Mouse (Mus musculus) MEL (cell line): ENCODE measurements around the gene Tbx19. TPM values are rescaled to one million over a fixed set of nuclear protein-coding genes. Genes with fewer than 3 reads are reported as not detected.

Source experiments
- DNase-seq: peaks from one replicate; pipeline ENCODE4 v3.0.0; 2011; ENCODE audit warnings: low read depth, low spot score
- H3K27ac ChIP-seq: 2 replicates; pipeline ENCODE4 v1.5.1; 2012; ENCODE audit warnings: low read depth, mild to moderate bottlenecking, control low read depth, low read length, moderate library complexity; ENCODE audit not compliant: control insufficient read depth
- H3K27me3 ChIP-seq, 2 experiments: fragments of 150-350 bp in 1 of 2; sonication (generic) in 1 of 2; 2 replicates each; pipeline ENCODE4 v1.6.1; 2012; ENCODE audit warnings: low read length in 2 of 2, mild to moderate bottlenecking in 2 of 2, improper control_type of control experiment in 1 of 2, moderate library complexity in 1 of 2; ENCODE audit not compliant: insufficient read depth in 2 of 2, control insufficient read depth in 1 of 2
- H3K36me3 ChIP-seq, 2 experiments: 2 replicates each; pipeline ENCODE4 v1.6.1; 2012 to 2014; ENCODE audit warnings: low read length in 2 of 2, improper control_type of control experiment in 1 of 2, inconsistent platforms in 1 of 2, mild to moderate bottlenecking in 1 of 2; ENCODE audit not compliant: insufficient read depth in 2 of 2, control insufficient read depth in 1 of 2
- H3K4me1 ChIP-seq, 2 experiments: fragments of 150-350 bp in 1 of 2; sonication (generic) in 1 of 2; 2 replicates each; pipeline ENCODE4 v1.6.1; 2012; ENCODE audit warnings: low read length in 2 of 2, improper control_type of control experiment in 1 of 2, mild to moderate bottlenecking in 1 of 2; ENCODE audit not compliant: insufficient read depth in 2 of 2, control insufficient read depth in 1 of 2
- H3K4me3 ChIP-seq, 2 experiments: fragments of 150-350 bp in 1 of 2; sonication (generic) in 1 of 2; 2 replicates each; pipeline ENCODE4 v1.5.1; 2012; ENCODE audit warnings: low read depth in 2 of 2, low read length in 2 of 2, mild to moderate bottlenecking in 2 of 2, moderate library complexity in 2 of 2, control low read depth in 1 of 2, improper control_type of control experiment in 1 of 2; ENCODE audit not compliant: control insufficient read depth in 1 of 2, insufficient read depth in 1 of 2
- H3K79me2 ChIP-seq: 2 replicates; pipeline ENCODE4 v1.6.1; 2012; ENCODE audit warnings: mild to moderate bottlenecking, low read length, moderate library complexity; ENCODE audit not compliant: control insufficient read depth, poor library complexity, insufficient read depth
- H3K9ac ChIP-seq: 2 replicates; pipeline ENCODE4 v1.6.1; 2012; ENCODE audit warnings: low read depth, mild to moderate bottlenecking, control low read depth, low read length, moderate library complexity; ENCODE audit not compliant: control insufficient read depth, poor library complexity, severe bottlenecking
- H3K9me3 ChIP-seq: fragments of 150-350 bp; sonication (generic); replicated peaks from 2 replicates; pipeline ENCODE4 v1.6.1; 2012; ENCODE audit warnings: mild to moderate bottlenecking, low read length, improper control_type of control experiment, moderate library complexity; ENCODE audit not compliant: insufficient read depth
- BHLHE40 ChIP-seq: IDR thresholded peaks from 2 replicates; pipeline ENCODE4 v1.6.1; 2012; ENCODE audit warnings: low read depth, mild to moderate bottlenecking, inconsistent platforms, low read length, improper control_type of control experiment, borderline replicate concordance
- E2F4 ChIP-seq: IDR thresholded peaks from 2 replicates; pipeline ENCODE4 v1.6.1; 2011; ENCODE audit warnings: low read depth, low read length, improper control_type of control experiment, borderline replicate concordance
- ELF1 ChIP-seq: IDR thresholded peaks from 2 replicates; pipeline ENCODE4 v1.6.1; 2014; ENCODE audit warnings: low read depth, mild to moderate bottlenecking, inconsistent platforms, low read length, improper control_type of control experiment, moderate library complexity
- GABPA ChIP-seq: IDR thresholded peaks from 2 replicates; pipeline ENCODE4 v1.6.1; 2012; ENCODE audit warnings: low read depth, mild to moderate bottlenecking, inconsistent platforms, low read length, improper control_type of control experiment, moderate library complexity
- GATA1 ChIP-seq: IDR thresholded peaks from 2 replicates; pipeline ENCODE4 v1.6.1; 2011; ENCODE audit warnings: low read depth, low read length, improper control_type of control experiment
- JUND ChIP-seq: IDR thresholded peaks from 2 replicates; pipeline ENCODE4 v1.6.1; 2011; ENCODE audit warnings: low read depth, mild to moderate bottlenecking, improper control_type of control experiment, low read length
- KAT2A ChIP-seq: conservative IDR thresholded peaks from 2 replicates; pipeline ENCODE4 v1.6.1; 2012; ENCODE audit warnings: low read depth, low read length, improper control_type of control experiment, inconsistent platforms
- MAFK ChIP-seq: IDR thresholded peaks from 2 replicates; pipeline ENCODE4 v1.6.1; 2011; ENCODE audit warnings: low read depth, mild to moderate bottlenecking, low read length, improper control_type of control experiment, borderline replicate concordance
- MAX ChIP-seq: IDR thresholded peaks from 2 replicates; pipeline ENCODE4 v1.6.1; 2011; ENCODE audit warnings: low read length, improper control_type of control experiment
- MXI1 ChIP-seq: IDR thresholded peaks from 2 replicates; pipeline ENCODE4 v1.6.1; 2011; ENCODE audit warnings: mild to moderate bottlenecking, low read depth, low read length, improper control_type of control experiment
- MYB ChIP-seq: IDR thresholded peaks from 2 replicates; pipeline ENCODE4 v1.6.1; 2011; ENCODE audit warnings: mild to moderate bottlenecking, low read depth, low read length, improper control_type of control experiment
- NELFE ChIP-seq: IDR thresholded peaks from 2 replicates; pipeline ENCODE4 v1.6.1; 2011; ENCODE audit warnings: low read depth, low read length, improper control_type of control experiment
- POLR2AphosphoS2 ChIP-seq: IDR thresholded peaks from 2 replicates; pipeline ENCODE4 v1.6.1; 2011; ENCODE audit warnings: low read length, improper control_type of control experiment
- TBP ChIP-seq: IDR thresholded peaks from 2 replicates; pipeline ENCODE4 v1.8.0; 2011; ENCODE audit warnings: low read depth, low read length, improper control_type of control experiment
- TCF12 ChIP-seq: IDR thresholded peaks from 2 replicates; pipeline ENCODE4 v1.6.1; 2014; ENCODE audit warnings: low read depth, mild to moderate bottlenecking, inconsistent platforms, low read length, improper control_type of control experiment, moderate library complexity
- USF1 ChIP-seq: IDR thresholded peaks from 2 replicates; pipeline ENCODE4 v1.6.1; 2014; ENCODE audit warnings: low read depth, mild to moderate bottlenecking, inconsistent platforms, low read length, improper control_type of control experiment, moderate library complexity
- ZKSCAN1 ChIP-seq: IDR thresholded peaks from 2 replicates; pipeline ENCODE4 v1.6.1; 2012; ENCODE audit warnings: low read depth, mild to moderate bottlenecking, inconsistent platforms, low read length, improper control_type of control experiment, moderate library complexity
- ZMIZ1 ChIP-seq: IDR thresholded peaks from 2 replicates; pipeline ENCODE4 v1.6.1; 2012; ENCODE audit warnings: low read depth, mild to moderate bottlenecking, inconsistent platforms, low read length, improper control_type of control experiment, moderate library complexity
- polyA plus RNA-seq, 2 experiments: library from polyadenylated mRNA; stranded (reverse) in 1 of 2; unstranded in 1 of 2; fragments of >175 nt in 1 of 2; fragments of >200 nt in 1 of 2; gene quantifications; 2 replicates each; pipeline versions ENCODE4 v1.2.1 to v1.2.4; 2012; ENCODE audit warnings: low replicate concordance in 2 of 2, low read depth in 1 of 2; ENCODE audit not compliant: insufficient read length in 2 of 2, insufficient read depth in 1 of 2, missing spikeins in 1 of 2
- total RNA-seq: library from RNA; depleted of rRNA; stranded (reverse); fragments of 300-350 nt; gene quantifications from 2 replicates; pipeline ENCODE4 v1.2.3, GENCODE M21; 2012

Gene Tbx19
- total and polyA plus RNA-seq, 3 experiments: 0.19 TPM; not detected in 2

- no peaks in the 10 kb centered on the region for H3K4me1 ChIP-seq
- TF ChIP-seq MAFK (no peak), TBP (no peak), JUND (no peak), GABPA (no peak), BHLHE40 (no peak), TCF12 (no peak), ZMIZ1 (no peak), POLR2AphosphoS2 (no peak), MXI1 (no peak), E2F4 (no peak), MAX (no peak), KAT2A (no peak), NELFE (no peak)
- no peak overlapping the region for H3K9ac ChIP-seq
- H3K9me3 ChIP-seq: no peaks in the 10 kb centered on the region
- no peak overlapping the region for H3K4me3 ChIP-seq
- no peaks in the 10 kb centered on the region for H3K36me3 ChIP-seq
- H3K79me2 ChIP-seq: no peaks in the 10 kb centered on the region
- no peaks in the 10 kb centered on the region for H3K27me3 ChIP-seq
- DNase-seq: no peak
- no peak overlapping the region for H3K27ac ChIP-seq
Measured at GRCm38 (mm10) chr1:165183400-165183799, 22.8 kb upstream of the Tbx19 start.

GRCm38 (mm10) chr1:165179321-165179720 is 18.7 kb upstream of the Tbx19 start:
- Histone ChIP-seq H3K4me3 (no peak overlapping the region), H3K36me3 (no peaks in the 10 kb centered on the region), H3K9ac (no peak overlapping the region), H3K27me3 (no peaks in the 10 kb centered on the region), H3K79me2 (no peaks in the 10 kb centered on the region), H3K9me3 (no peaks in the 10 kb centered on the region), H3K27ac (no peak overlapping the region), H3K4me1 (no peaks in the 10 kb centered on the region)
- DNase-seq: no peak
- TF ChIP-seq GATA1: no peak
- TF ChIP-seq MYB: no peak
- TF ChIP-seq ELF1: no peak
- TF ChIP-seq ZMIZ1: no peak
- TF ChIP-seq E2F4: no peak
- no peak for TF ChIP-seq JUND
- no peak for TF ChIP-seq POLR2AphosphoS2
- no peak for TF ChIP-seq USF1
- no peak for TF ChIP-seq ZKSCAN1
